25 mouse cellular contexts compared by ENCODE assay signal in the genomic region with DNA sequence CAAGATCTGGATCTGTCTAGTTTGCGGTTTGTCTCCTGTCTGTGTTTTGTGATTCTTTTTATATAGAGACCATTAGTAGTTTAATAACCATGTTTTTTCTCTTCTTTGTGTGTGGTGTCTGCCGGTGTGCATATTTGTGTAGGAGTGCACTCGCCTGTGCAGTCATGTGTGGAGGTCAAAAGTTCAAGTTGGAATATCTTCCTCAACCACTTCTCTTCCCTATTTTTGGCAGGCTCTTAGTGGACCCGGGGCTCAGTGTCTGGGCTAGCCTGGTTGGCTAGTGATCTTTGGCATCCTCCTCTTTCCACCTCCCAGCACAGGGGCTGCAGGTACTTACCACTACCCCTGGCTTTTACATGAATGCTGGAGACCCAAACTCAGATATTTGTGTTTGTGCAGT. TPM values are rescaled to one million over a fixed set of nuclear protein-coding genes. Genes with fewer than 3 reads are reported as not detected.
DNase-seq lines count a peak whose midpoint lies in the region; ATAC-seq and TF ChIP-seq lines count a peak whose summit lies in the region.
"Had no signal": no experiment of that assay in that cellular context is flagged by ENCODE, and none has a peak within 500 bp of the region (broad histone marks: within the 10 kb centered on the region; RNA-seq: fewer than 3 reads in every experiment).

No protein-coding gene starts in this region.

- H3K9me3 ChIP-seq in kidney, embryonic 15.5 days (replicated peaks), result no peaks in the 10 kb centered on the region
- H3K9me3 ChIP-seq in midbrain, postnatal 0 days (ENCODE audit: low read length), result no peaks in the 10 kb centered on the region
- H3K9me3 ChIP-seq in forebrain, embryonic 11.5 days (ENCODE audit: control insufficient read depth, low read length), result no peaks in the 10 kb centered on the region
- H3K9me3 ChIP-seq: embryonic facial prominence, embryonic 10.5 days; heart, embryonic 15.5 days; hindbrain, embryonic 13.5 days had no signal

- H3K4me2 ChIP-seq in kidney, embryonic 15.5 days, result no peak overlapping the region
- H3K4me2 ChIP-seq in midbrain, postnatal 0 days (ENCODE audit: low read depth, low read length, poor library complexity, severe bottlenecking), result no peak overlapping the region
- no peak overlapping the region for H3K4me2 ChIP-seq in forebrain, embryonic 11.5 days (ENCODE audit: low read depth, low read length, severe bottlenecking)
- H3K4me2 ChIP-seq: heart, embryonic 11.5 days; heart, embryonic 15.5 days; hindbrain, embryonic 13.5 days had no signal

- peak; percentile 46; the same call in 1 of the 2 replicates for ATAC-seq in kidney, embryonic 15.5 days (replicated peaks; ENCODE audit: low FRiP score)
- ATAC-seq in midbrain, postnatal 0 days (ENCODE audit: low FRiP score), result no peak
- no peak for ATAC-seq in forebrain, embryonic 11.5 days (replicated peaks; ENCODE audit: low FRiP score)
- ATAC-seq: activated CD4-positive, CD25-positive, alpha-beta regulatory T cell, adult 4 months; forebrain, embryonic 14.5 days; Patski had no signal

- DNase-seq in kidney, adult 11 months, result peak; percentile 31
- DNase-seq in kidney, postnatal 10 days, result no peak
- peak; percentile 74 for DNase-seq in kidney, adult 2 months
- peak; percentile 38 to 45 for DNase-seq in kidney, postnatal 36 days
- DNase-seq in midbrain, postnatal 0 days (ENCODE audit: low spot score), result no peak
- no peak for DNase-seq in forebrain, embryonic 11.5 days (ENCODE audit: low spot score)
- DNase-seq: adrenal gland, postnatal 14 days; cerebellum, adult 11-12 months; cerebellum, adult 9-11 months; gastrocnemius, adult 2 months; gastrocnemius, postnatal 36 days; heart, adult 11 months; heart, postnatal 14 days had no signal

- no peak overlapping the region for H3K9ac ChIP-seq in kidney, embryonic 15.5 days
- no peak overlapping the region for H3K9ac ChIP-seq in midbrain, postnatal 0 days (replicated peaks; ENCODE audit: low read length, poor library complexity, severe bottlenecking)
- H3K9ac ChIP-seq in forebrain, embryonic 11.5 days (ENCODE audit: low read length), result no peak overlapping the region
- H3K9ac ChIP-seq: heart, embryonic 15.5 days; hindbrain, embryonic 13.5 days had no signal

- H3K27me3 ChIP-seq in kidney, adult 2 months (replicated peaks; ENCODE audit: control insufficient read depth, insufficient read depth, low read length), result no peaks in the 10 kb centered on the region
- H3K27me3 ChIP-seq in kidney, embryonic 15.5 days, result no peaks in the 10 kb centered on the region
- H3K27me3 ChIP-seq in midbrain, postnatal 0 days (ENCODE audit: insufficient read depth, low read length), result no peaks in the 10 kb centered on the region
- H3K27me3 ChIP-seq in forebrain, embryonic 11.5 days (ENCODE audit: control insufficient read depth, insufficient read depth, low read length), result no peaks in the 10 kb centered on the region
- H3K27me3 ChIP-seq: heart, embryonic 15.5 days; hindbrain, embryonic 13.5 days; Patski had no signal

- peaks cover 3% of the 10 kb centered on the region; the same call in 1 of the 2 replicates for H3K4me1 ChIP-seq in kidney, adult 2 months (ENCODE audit: control insufficient read depth, insufficient read depth, low read length)
- no peaks in the 10 kb centered on the region for H3K4me1 ChIP-seq in kidney, embryonic 15.5 days
- H3K4me1 ChIP-seq in midbrain, postnatal 0 days (ENCODE audit: insufficient read depth, low read length), result no peaks in the 10 kb centered on the region
- no peaks in the 10 kb centered on the region for H3K4me1 ChIP-seq in forebrain, embryonic 11.5 days (replicated peaks; ENCODE audit: control insufficient read depth, insufficient read depth, low read length)
- H3K4me1 ChIP-seq: embryonic facial prominence, embryonic 10.5 days; heart, embryonic 15.5 days; hindbrain, embryonic 13.5 days had no signal

- WGBS in kidney, adult 2 months, result 30% methylated on average over 4 of the region's 4 CpGs
- WGBS in kidney, embryonic 15.5 days, result 47% methylated on average over 4 of the region's 4 CpGs
- WGBS in midbrain, postnatal 0 days, result 76% methylated on average over 4 of the region's 4 CpGs
- 79% methylated on average over 4 of the region's 4 CpGs for WGBS in forebrain, embryonic 11.5 days

- H3K4me3 ChIP-seq in kidney, adult 2 months (ENCODE audit: insufficient read depth, low read depth, low read length), result no peak overlapping the region
- H3K4me3 ChIP-seq in kidney, embryonic 15.5 days (replicated peaks), result no peak overlapping the region
- H3K4me3 ChIP-seq in midbrain, postnatal 0 days (ENCODE audit: low read depth, low read length), result no peak overlapping the region
- H3K4me3 ChIP-seq in forebrain, embryonic 11.5 days (ENCODE audit: low read depth, low read length), result no peak overlapping the region
- H3K4me3 ChIP-seq: embryonic facial prominence, embryonic 10.5 days; gastrocnemius, adult 2 months; heart, embryonic 15.5 days; hindbrain, embryonic 13.5 days had no signal

- TF ChIP-seq CTCF in kidney, adult 2 months (conservative IDR thresholded peaks at IDR 0.05; ENCODE audit: insufficient read depth, insufficient read length, low read depth, low read length), result no peak
- no peak for TF ChIP-seq CTCF in midbrain, postnatal 0 days (IDR thresholded peaks at IDR 0.05)

- no peak overlapping the region for H3K27ac ChIP-seq in kidney, adult 2 months (ENCODE audit: insufficient read depth, low read depth, low read length)
- H3K27ac ChIP-seq in kidney, embryonic 15.5 days, result no peak overlapping the region
- H3K27ac ChIP-seq in midbrain, postnatal 0 days (ENCODE audit: low read depth, low read length), result no peak overlapping the region
- H3K27ac ChIP-seq in forebrain, embryonic 11.5 days (ENCODE audit: low read depth, low read length), result no peak overlapping the region
- H3K27ac ChIP-seq: embryonic facial prominence, embryonic 10.5 days; gastrocnemius, adult 2 months; heart, embryonic 15.5 days; hindbrain, embryonic 13.5 days had no signal

- no peak for TF ChIP-seq POLR2A in kidney, adult 2 months (IDR thresholded peaks at IDR 0.05; ENCODE audit: low read depth, low read length)

- H3K36me3 ChIP-seq in kidney, adult 2 months (ENCODE audit: control insufficient read depth, insufficient read depth, low read length), result peaks cover 1% of the 10 kb centered on the region; the same call in 1 of the 2 replicates
- no peaks in the 10 kb centered on the region for H3K36me3 ChIP-seq in kidney, embryonic 15.5 days
- no peaks in the 10 kb centered on the region for H3K36me3 ChIP-seq in midbrain, postnatal 0 days (ENCODE audit: insufficient read depth, low read length)
- no peaks in the 10 kb centered on the region for H3K36me3 ChIP-seq in forebrain, embryonic 11.5 days (ENCODE audit: control insufficient read depth, insufficient read depth, low read length)
- H3K36me3 ChIP-seq: embryonic facial prominence, embryonic 10.5 days; heart, embryonic 15.5 days; hindbrain, embryonic 13.5 days had no signal

RNA-seq across cellular contexts. Expression of a gene that starts 13.0 kb away (rescaled TPM):
- polyA plus RNA-seq in kidney, adult 2 months (2012; rRNA removed), result 219 and 268 TPM in 2 replicates
- 3.3 and 4.2 TPM in 2 replicates for polyA plus RNA-seq in kidney, embryonic 15.5 days (2015; fragmentation: Nextera tagmentation; extraction: Ambion mirVana)
- total RNA-seq in midbrain, postnatal 0 days (2014; rRNA removed), result not detected in 2 replicates
- polyA plus RNA-seq in midbrain, postnatal 0 days (2015; fragmentation: Nextera tagmentation; extraction: Ambion mirVana), result 0.06 and 0.22 TPM in 2 replicates
- polyA plus RNA-seq in forebrain, embryonic 11.5 days (2014; fragmentation: Nextera tagmentation; extraction: Ambion mirVana), result 0.07 TPM in 1 of 2 replicates, not detected in the other
- total RNA-seq: adrenal gland, postnatal 14 days; heart, postnatal 14 days; hematopoietic stem cell, adult 5-6 weeks; MEL had no signal
- polyA plus RNA-seq: activated CD4-positive, CD25-positive, alpha-beta regulatory T cell, adult 4 months; C2C12; embryonic facial prominence, embryonic 14.5 days; heart, embryonic 15.5 days; Patski had no signal

Comparison
In these comparisons a context has a peak if more than half of its experiments do, and no peak if none do; other contexts are left out.
1. DNase-seq: peak in kidney, adult 11 months (single experiment), kidney, adult 2 months (single experiment) and kidney, postnatal 36 days (2 of 2); none in kidney, postnatal 10 days (single experiment), midbrain, postnatal 0 days (single experiment) and forebrain, embryonic 11.5 days (single experiment).
2. RNA of a gene that starts 13.0 kb away (polyA plus RNA-seq): 219 to 268 TPM in kidney, adult 2 months; 3.3 to 4.2 TPM in kidney, embryonic 15.5 days, 0.06 to 0.22 TPM in midbrain, postnatal 0 days and 0.07 TPM in forebrain, embryonic 11.5 days; every median in the first group is over 10 times any median in the second.